Mouse (Mus musculus): ENCODE measurements around the gene 1700057G04Rik. TPM values are rescaled to one million over a fixed set of nuclear protein-coding genes. Genes with fewer than 3 reads are reported as not detected.

Gene 1700057G04Rik
- polyA plus RNA-seq, 1 experiment from 2014 or later = not detected

DNA sequence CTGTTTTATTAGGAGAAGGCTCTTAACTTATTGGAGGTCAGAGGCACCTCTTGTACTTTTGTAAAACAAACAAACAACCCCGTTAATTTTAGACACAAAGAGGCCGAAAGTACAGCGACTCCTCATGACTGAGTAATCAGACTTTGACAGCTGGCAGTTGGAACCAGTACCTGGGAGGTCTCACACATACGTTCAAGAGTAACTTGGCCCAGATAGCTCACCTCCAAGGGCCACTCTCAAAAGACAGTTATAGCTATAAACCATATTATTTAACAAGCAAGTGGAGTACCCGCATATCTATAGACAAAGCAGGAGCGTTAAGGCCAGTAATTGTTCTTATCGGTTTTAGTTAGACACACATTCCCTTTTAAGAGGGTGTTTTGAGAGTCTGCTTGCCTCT is 32.8 kb upstream of the 1700057G04Rik start:
- Histone ChIP-seq H3K4me3 (no peak overlapping the region), H3K9ac (no peak overlapping the region), H3K27me3 (replicated peaks) (no peaks in the 10 kb centered on the region), H3K9me3 (no peaks in the 10 kb centered on the region), H3K4me2 (replicated peaks) (no peak overlapping the region), H3K4me1 (no peaks in the 10 kb centered on the region), H3K36me3 (no peaks in the 10 kb centered on the region), H3K27ac (no peak overlapping the region)
- WGBS = 88% methylated on average over 7 of the region's 7 CpGs
- ATAC-seq (ENCODE audit: low FRiP score, low read depth) = no peak

GRCm38 (mm10) chr9:92280048-92280447 is 29.1 kb upstream of the 1700057G04Rik start:
- no peak for ATAC-seq (ENCODE audit: low FRiP score, low read depth)
- no peaks in the 10 kb centered on the region for H3K36me3 ChIP-seq
- no peaks in the 10 kb centered on the region for H3K4me1 ChIP-seq
- 79% methylated on average over 1 of the region's 1 CpGs for WGBS
- no peaks in the 10 kb centered on the region for H3K9me3 ChIP-seq
- H3K4me2 ChIP-seq (replicated peaks) = no peak overlapping the region
- no peak overlapping the region for H3K4me3 ChIP-seq
- no peak overlapping the region for H3K9ac ChIP-seq
- H3K27me3 ChIP-seq (replicated peaks) = no peaks in the 10 kb centered on the region
- no peak overlapping the region for H3K27ac ChIP-seq

DNA sequence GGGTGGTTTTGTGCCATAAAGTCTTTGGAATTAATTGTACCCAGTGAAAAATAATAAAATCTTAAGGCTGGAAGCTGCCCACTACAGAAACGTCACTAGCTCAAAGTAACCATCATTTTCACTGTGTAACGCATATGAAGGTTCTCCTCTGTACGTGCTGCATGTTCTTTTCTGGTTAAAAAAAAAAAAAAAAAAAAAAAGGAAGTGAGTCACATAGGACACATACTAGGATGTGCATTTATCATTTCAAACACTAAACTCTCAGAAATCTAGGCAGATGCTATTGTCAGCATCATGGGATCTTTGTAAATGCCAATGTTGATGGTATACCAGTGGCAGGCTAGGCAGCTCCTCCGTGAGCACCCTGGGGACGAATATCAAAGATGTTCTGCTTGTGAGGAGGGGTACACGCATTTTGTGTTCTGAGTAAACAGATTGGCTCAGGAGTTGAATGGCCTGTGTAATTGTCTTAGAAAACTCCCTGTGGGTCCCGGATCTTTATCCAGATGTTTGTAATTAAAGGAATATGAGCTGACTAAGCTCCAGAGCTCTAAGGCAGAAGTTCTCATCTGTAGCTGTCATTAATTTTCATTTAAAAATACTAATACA is 26.5 kb upstream of the 1700057G04Rik start:
- H3K36me3 ChIP-seq = no peaks in the 10 kb centered on the region
- ATAC-seq (ENCODE audit: low FRiP score, low read depth) = peak; percentile 50; the same call in 1 of the 2 replicates
- H3K9ac ChIP-seq = no peak overlapping the region
- no peak overlapping the region for H3K4me2 ChIP-seq (replicated peaks)
- no peak overlapping the region for H3K4me3 ChIP-seq
- no peaks in the 10 kb centered on the region for H3K27me3 ChIP-seq (replicated peaks)
- WGBS = 43% methylated on average over 7 of the region's 7 CpGs
- H3K4me1 ChIP-seq = no peaks in the 10 kb centered on the region
- H3K9me3 ChIP-seq = no peaks in the 10 kb centered on the region
- no peak overlapping the region for H3K27ac ChIP-seq

- H3K27ac ChIP-seq = no peak overlapping the region
- H3K9me3 ChIP-seq = no peaks in the 10 kb centered on the region
- WGBS = 83% methylated on average over 3 of the region's 3 CpGs
- no peaks in the 10 kb centered on the region for H3K36me3 ChIP-seq
- H3K4me2 ChIP-seq (replicated peaks) = no peak overlapping the region
- ATAC-seq (ENCODE audit: low FRiP score, low read depth) = no peak
- no peaks in the 10 kb centered on the region for H3K27me3 ChIP-seq (replicated peaks)
- H3K4me3 ChIP-seq = no peak overlapping the region
- no peaks in the 10 kb centered on the region for H3K4me1 ChIP-seq
- no peak overlapping the region for H3K9ac ChIP-seq
Observed at GRCm38 (mm10) chr9:92289675-92290074, 19.5 kb upstream of the 1700057G04Rik start.

DNA sequence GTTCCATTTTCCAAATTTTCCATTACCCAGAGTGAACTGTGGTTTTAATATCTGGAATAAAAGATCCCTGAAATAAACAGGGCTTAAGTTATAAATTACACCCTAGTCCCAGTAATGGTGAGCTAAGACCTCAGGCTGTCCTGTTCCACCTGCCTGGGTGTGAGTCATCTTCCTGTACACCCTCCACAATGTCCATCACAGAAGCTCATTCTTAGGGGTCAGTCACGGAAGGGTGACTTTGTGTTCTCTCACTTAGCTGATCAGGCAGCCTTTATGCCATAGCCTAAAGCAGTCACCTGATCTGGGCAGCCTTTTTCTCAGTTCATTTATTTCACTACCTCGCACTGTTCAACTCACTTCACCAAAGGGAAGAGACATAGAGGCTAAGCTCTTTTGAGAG is 17.0 kb upstream of the 1700057G04Rik start:
- Histone ChIP-seq H3K9me3 (no peaks in the 10 kb centered on the region), H3K36me3 (no peaks in the 10 kb centered on the region), H3K9ac (no peak overlapping the region), H3K4me1 (no peaks in the 10 kb centered on the region), H3K27ac (no peak overlapping the region), H3K4me3 (no peak overlapping the region), H3K4me2 (replicated peaks) (no peak overlapping the region), H3K27me3 (replicated peaks) (no peaks in the 10 kb centered on the region)
- no peak for ATAC-seq (ENCODE audit: low FRiP score, low read depth)
- WGBS = 81% methylated on average over 2 of the region's 2 CpGs

DNA sequence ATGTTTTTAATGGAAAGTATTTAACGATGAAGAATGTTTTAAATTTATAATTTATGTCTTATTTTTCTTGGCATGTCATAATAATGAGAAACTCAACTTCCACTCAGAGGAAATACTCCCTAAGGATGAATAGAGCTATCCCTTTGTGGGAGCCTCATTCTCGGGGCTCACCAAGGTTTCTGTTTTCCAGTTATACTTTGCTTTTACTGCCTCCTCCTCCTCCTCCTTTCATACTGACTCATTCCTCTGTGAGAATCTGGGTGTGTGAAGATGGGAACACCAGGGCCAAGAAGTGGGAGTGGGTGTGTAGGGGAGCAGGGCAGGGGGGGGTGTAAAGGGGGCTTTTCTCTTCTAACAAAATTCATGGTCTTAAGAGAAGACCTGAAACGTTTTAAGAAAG is 16.3 kb upstream of the 1700057G04Rik start:
- Histone ChIP-seq H3K36me3 (no peaks in the 10 kb centered on the region), H3K27ac (no peak overlapping the region), H3K4me2 (replicated peaks) (no peak overlapping the region), H3K9ac (no peak overlapping the region), H3K4me1 (no peaks in the 10 kb centered on the region), H3K9me3 (no peaks in the 10 kb centered on the region), H3K27me3 (replicated peaks) (no peaks in the 10 kb centered on the region), H3K4me3 (no peak overlapping the region)
- WGBS = 75% methylated on average over 3 of the region's 3 CpGs
- no peak for ATAC-seq (ENCODE audit: low FRiP score, low read depth)

GRCm38 (mm10) chr9:92293560-92294548 is 15.3 kb upstream of the 1700057G04Rik start:
- no peaks in the 10 kb centered on the region for H3K36me3 ChIP-seq
- H3K9ac ChIP-seq = no peak overlapping the region
- no peaks in the 10 kb centered on the region for H3K9me3 ChIP-seq
- no peaks in the 10 kb centered on the region for H3K27me3 ChIP-seq (replicated peaks)
- H3K4me2 ChIP-seq (replicated peaks) = no peak overlapping the region
- H3K4me1 ChIP-seq = no peaks in the 10 kb centered on the region
- no peak for ATAC-seq (ENCODE audit: low FRiP score, low read depth)
- H3K27ac ChIP-seq = no peak overlapping the region
- WGBS = 92% methylated on average over 2 of the region's 2 CpGs
- no peak overlapping the region for H3K4me3 ChIP-seq

- H3K4me2 ChIP-seq (replicated peaks) = no peak overlapping the region
- no peak overlapping the region for H3K9ac ChIP-seq
- H3K4me3 ChIP-seq = no peak overlapping the region
- no peak overlapping the region for H3K27ac ChIP-seq
- no peaks in the 10 kb centered on the region for H3K36me3 ChIP-seq
- no peaks in the 10 kb centered on the region for H3K27me3 ChIP-seq (replicated peaks)
- no peaks in the 10 kb centered on the region for H3K4me1 ChIP-seq
- 60% methylated on average over 1 of the region's 1 CpGs for WGBS
- no peaks in the 10 kb centered on the region for H3K9me3 ChIP-seq
- ATAC-seq (ENCODE audit: low FRiP score, low read depth) = no peak
Observed at GRCm38 (mm10) chr9:92298288-92298687, 10.9 kb upstream of the 1700057G04Rik start.

- Histone ChIP-seq H3K9ac (no peak overlapping the region), H3K4me3 (no peak overlapping the region), H3K27me3 (replicated peaks) (no peaks in the 10 kb centered on the region), H3K27ac (no peak overlapping the region), H3K9me3 (no peaks in the 10 kb centered on the region), H3K4me1 (no peaks in the 10 kb centered on the region), H3K36me3 (no peaks in the 10 kb centered on the region), H3K4me2 (replicated peaks) (no peak overlapping the region)
- 74% methylated on average over 3 of the region's 3 CpGs for WGBS
- ATAC-seq (ENCODE audit: low FRiP score, low read depth) = no peak
Observed at GRCm38 (mm10) chr9:92301213-92301612, 8.0 kb upstream of the 1700057G04Rik start.

DNA sequence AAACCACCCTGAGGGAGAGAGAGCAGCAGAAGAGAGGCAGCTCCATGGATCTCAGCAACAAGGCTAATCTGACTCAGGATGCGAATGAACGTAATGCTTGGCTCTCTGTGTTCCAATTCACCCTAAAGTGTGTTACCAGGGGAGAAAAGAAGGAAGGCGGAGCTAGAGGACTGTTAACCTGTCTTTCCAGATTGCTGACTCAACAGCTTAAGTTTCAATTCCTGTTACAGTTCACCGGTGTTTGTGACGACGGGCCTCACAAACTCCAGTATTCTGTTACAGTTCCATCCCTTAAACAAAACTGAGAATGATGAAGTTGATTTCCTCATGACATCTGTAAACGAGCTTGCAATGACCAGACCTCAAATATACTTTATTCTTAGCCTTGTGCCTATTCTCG is 4.1 kb upstream of the 1700057G04Rik start:
- no peak for ATAC-seq (ENCODE audit: low FRiP score, low read depth)

GRCm38 (mm10) chr9:92305620-92306220 is 3.5 kb upstream of the 1700057G04Rik start:
- no peak overlapping the region for H3K27ac ChIP-seq
- no peaks in the 10 kb centered on the region for H3K9me3 ChIP-seq
- H3K4me1 ChIP-seq = no peaks in the 10 kb centered on the region
- H3K36me3 ChIP-seq = no peaks in the 10 kb centered on the region
- no peak overlapping the region for H3K4me2 ChIP-seq (replicated peaks)
- no peaks in the 10 kb centered on the region for H3K27me3 ChIP-seq (replicated peaks)
- no peak for ATAC-seq (ENCODE audit: low FRiP score, low read depth)
- H3K4me3 ChIP-seq = no peak overlapping the region
- no peak overlapping the region for H3K9ac ChIP-seq
- WGBS = 71% methylated on average over 8 of the region's 8 CpGs

More for the DNA sequence above, 4.1 kb upstream of the 1700057G04Rik start:
- no peak overlapping the region for H3K9ac ChIP-seq
- H3K27ac ChIP-seq = no peak overlapping the region
- H3K27me3 ChIP-seq (replicated peaks) = no peaks in the 10 kb centered on the region
- no peak overlapping the region for H3K4me2 ChIP-seq (replicated peaks)
- WGBS = 75% methylated on average over 8 of the region's 8 CpGs
- H3K9me3 ChIP-seq = no peaks in the 10 kb centered on the region
- no peaks in the 10 kb centered on the region for H3K4me1 ChIP-seq
- no peaks in the 10 kb centered on the region for H3K36me3 ChIP-seq
- no peak overlapping the region for H3K4me3 ChIP-seq

GRCm38 (mm10) chr9:92316791-92317190 is 7.6 kb downstream of the 1700057G04Rik start:
- Histone ChIP-seq H3K9me3 (no peaks in the 10 kb centered on the region), H3K36me3 (no peaks in the 10 kb centered on the region), H3K27me3 (replicated peaks) (no peaks in the 10 kb centered on the region), H3K9ac (no peak overlapping the region), H3K27ac (no peak overlapping the region), H3K4me2 (replicated peaks) (no peak overlapping the region), H3K4me3 (no peak overlapping the region), H3K4me1 (no peaks in the 10 kb centered on the region)
- WGBS = 97% methylated on average over 3 of the region's 3 CpGs
- no peak for ATAC-seq (ENCODE audit: low FRiP score, low read depth)

All from neural tube, embryonic 12.5 days (tissue).